Mouse (Mus musculus) C2C12 (cell line): ENCODE data around the gene Spata5.
"Not testable (repeated sequence)": the region's sequence is repeated elsewhere in the genome, so short reads cannot be mapped to it uniquely, and the experiment has no call there.

Experiments
- CTCF ChIP-seq: IDR thresholded peaks from one replicate; pipeline ENCODE4 v1.5.1; 2011; ENCODE audit not compliant: control insufficient read depth, insufficient read depth, insufficient read length
- MYOD1 ChIP-seq: IDR thresholded peaks from one replicate; pipeline ENCODE4 v1.6.1; 2011; ENCODE audit warnings: low read depth; ENCODE audit not compliant: control insufficient read depth, insufficient read length

DNA sequence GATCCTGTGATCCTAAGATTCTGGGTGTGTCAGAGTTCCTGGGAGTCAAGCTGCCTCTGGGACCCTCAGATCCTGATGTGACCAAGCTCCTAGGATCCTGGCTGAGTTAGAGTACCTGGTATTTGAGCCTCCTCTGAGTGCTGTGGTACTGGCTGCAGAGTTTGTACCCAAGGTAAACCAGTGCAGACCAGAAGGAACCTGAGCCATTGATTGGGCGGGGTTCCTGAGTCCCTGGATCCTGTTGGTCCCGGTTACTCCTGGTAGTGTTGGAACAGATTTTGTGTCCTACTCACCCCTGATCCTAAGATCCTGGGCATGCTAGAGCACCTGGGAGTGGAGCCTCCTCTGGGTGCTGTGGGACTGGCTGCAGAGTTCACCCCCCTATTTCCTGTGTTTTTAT is 121.0 kb downstream of the Spata5 start:
- not testable (repeated sequence) for TF ChIP-seq CTCF, MYOD1
